Mouse (Mus musculus): ENCODE results near the gene Strip1. TPM values are rescaled to one million over a fixed set of nuclear protein-coding genes. Genes with fewer than 3 reads are reported as not detected.

Gene Strip1
- total and polyA plus RNA-seq, 3 experiments, result 17.1 to 17.6 (median 17.5) TPM

DNA sequence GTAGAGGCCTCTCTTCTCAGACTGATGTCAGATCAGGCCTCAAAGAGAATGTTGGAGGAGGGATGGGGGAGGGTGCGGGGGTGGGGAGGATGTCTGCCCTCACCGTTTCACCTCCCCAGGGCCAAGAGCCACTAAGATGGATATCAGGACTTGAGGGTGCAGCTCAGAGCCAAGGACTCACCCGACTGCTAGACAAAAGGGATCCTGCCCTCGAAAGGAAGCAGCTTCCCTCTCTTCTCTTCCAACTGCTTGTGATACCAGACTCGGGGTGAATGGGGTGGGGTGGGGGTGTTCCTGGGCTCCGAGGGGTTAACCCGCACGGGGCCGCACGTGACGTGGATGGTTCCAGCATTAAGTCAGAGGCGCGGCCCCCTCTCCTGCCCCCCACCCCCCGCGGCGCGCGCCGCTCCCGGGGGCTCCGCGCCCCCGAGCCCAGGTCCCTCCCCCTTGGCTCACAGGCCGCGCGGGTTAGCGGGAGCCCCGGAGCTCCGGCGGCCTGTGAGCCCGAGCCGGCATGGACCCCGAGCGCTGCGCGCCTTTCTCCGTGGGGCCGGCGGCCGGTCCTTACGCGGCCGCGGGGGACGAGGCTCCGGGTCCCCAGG, 36.7 kb downstream of the Strip1 start, which contains the start of gene Alx3:
Gene Alx3 (plus strand): TSS at position 370 of the 602 bp plus-strand sequence.
- ATAC-seq (ENCODE audit: extremely low read depth, insufficient number of reproducible peaks, low FRiP score, poor library complexity, severe bottlenecking), result no peak
- H3K4me3 ChIP-seq (ENCODE audit: low read depth, low read length), result no peak within 1 kb of the TSS

GRCm38 (mm10) chr3:107593632-107594031, 37.9 kb downstream of the Strip1 start:
- DNase-seq (ENCODE audit: low spot score) (no peak), ATAC-seq (ENCODE audit: extremely low read depth, insufficient number of reproducible peaks, low FRiP score, poor library complexity, severe bottlenecking) (no peak)
- H3K4me3 ChIP-seq (ENCODE audit: low read depth, low read length), result no peak overlapping the region
- H3K36me3 ChIP-seq (replicated peaks), result no peaks in the 10 kb centered on the region
- TF ChIP-seq TAL1 (conservative IDR thresholded peaks at IDR 0.05; ENCODE audit: low read depth, low read length) (no peak), CTCF (IDR thresholded peaks at IDR 0.05; ENCODE audit: low read depth, low read length) (no peak), GATA1 (IDR thresholded peaks at IDR 0.05; ENCODE audit: borderline replicate concordance, low read length) (no peak), GATA2 (IDR thresholded peaks at IDR 0.05; ENCODE audit: borderline replicate concordance, low read depth, low read length) (no peak), POLR2AphosphoS5 (IDR thresholded peaks at IDR 0.05; ENCODE audit: insufficient replicate concordance, low read depth, low read length) (no peak)
- no peaks in the 10 kb centered on the region for H3K4me1 ChIP-seq (ENCODE audit: insufficient read depth, low read depth, low read length)
- H3K9me3 ChIP-seq (replicated peaks), result peaks cover 16% of the 10 kb centered on the region
- H3K27me3 ChIP-seq (ENCODE audit: insufficient read depth, low read length), result peaks cover 30% of the 10 kb centered on the region

More for the DNA sequence above, 36.7 kb downstream of the Strip1 start, which contains the start of gene Alx3:
- Histone ChIP-seq H3K9me3 (replicated peaks) (peaks cover 16% of the 10 kb centered on the region), H3K27me3 (ENCODE audit: insufficient read depth, low read length) (peaks cover 33% of the 10 kb centered on the region), H3K4me1 (ENCODE audit: insufficient read depth, low read depth, low read length) (no peaks in the 10 kb centered on the region), H3K36me3 (replicated peaks) (no peaks in the 10 kb centered on the region)
- TF ChIP-seq GATA1 (IDR thresholded peaks at IDR 0.05; ENCODE audit: borderline replicate concordance, low read length) (no peak), CTCF (IDR thresholded peaks at IDR 0.05; ENCODE audit: low read depth, low read length) (no peak), POLR2AphosphoS5 (IDR thresholded peaks at IDR 0.05; ENCODE audit: insufficient replicate concordance, low read depth, low read length) (no peak), TAL1 (conservative IDR thresholded peaks at IDR 0.05; ENCODE audit: low read depth, low read length) (no peak), GATA2 (IDR thresholded peaks at IDR 0.05; ENCODE audit: borderline replicate concordance, low read depth, low read length) (no peak)
- DNase-seq (ENCODE audit: low spot score), result no peak

GRCm38 (mm10) chr3:107591612-107592011, 39.9 kb downstream of the Strip1 start:
- no peaks in the 10 kb centered on the region for H3K4me1 ChIP-seq (ENCODE audit: insufficient read depth, low read depth, low read length)
- peaks cover 45% of the 10 kb centered on the region for H3K27me3 ChIP-seq (ENCODE audit: insufficient read depth, low read length)
- ATAC-seq (ENCODE audit: extremely low read depth, insufficient number of reproducible peaks, low FRiP score, poor library complexity, severe bottlenecking), result no peak
- no peak for DNase-seq (ENCODE audit: low spot score)
- no peak overlapping the region for H3K4me3 ChIP-seq (ENCODE audit: low read depth, low read length)
- H3K9me3 ChIP-seq (replicated peaks), result peaks cover 15% of the 10 kb centered on the region
- no peaks in the 10 kb centered on the region for H3K36me3 ChIP-seq (replicated peaks)
- no peak for TF ChIP-seq CTCF (IDR thresholded peaks at IDR 0.05; ENCODE audit: low read depth, low read length)

DNA sequence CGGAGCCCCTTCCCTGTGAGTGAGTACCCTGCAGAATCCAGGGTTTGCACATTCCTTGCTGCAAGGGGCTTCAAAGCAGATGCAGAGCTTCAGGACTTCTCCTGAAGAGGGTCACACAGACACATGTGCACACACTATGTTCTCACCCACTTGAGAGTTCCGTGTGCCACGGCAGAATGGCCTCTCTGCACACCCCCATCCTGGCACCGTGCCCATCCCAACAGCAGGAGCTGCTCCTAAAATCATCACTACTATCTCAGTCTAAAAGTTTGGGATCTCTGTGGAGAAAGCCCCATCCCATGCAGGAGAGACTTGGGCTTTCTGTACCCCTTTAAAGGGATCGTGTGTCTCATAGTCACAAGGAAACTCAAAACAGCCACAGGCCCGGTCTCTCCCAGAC, 45.0 kb downstream of the Strip1 start:
- Histone ChIP-seq H3K36me3 (replicated peaks) (no peaks in the 10 kb centered on the region), H3K9me3 (replicated peaks) (no peaks in the 10 kb centered on the region), H3K27me3 (ENCODE audit: insufficient read depth, low read length) (peaks cover 61% of the 10 kb centered on the region), H3K4me1 (ENCODE audit: insufficient read depth, low read depth, low read length) (no peaks in the 10 kb centered on the region), H3K4me3 (ENCODE audit: low read depth, low read length) (no peak overlapping the region)
- no peak for DNase-seq (ENCODE audit: low spot score)
- TF ChIP-seq GATA1 (IDR thresholded peaks at IDR 0.05; ENCODE audit: borderline replicate concordance, low read length) (no peak), TAL1 (conservative IDR thresholded peaks at IDR 0.05; ENCODE audit: low read depth, low read length) (no peak)
- no peak for ATAC-seq (ENCODE audit: extremely low read depth, insufficient number of reproducible peaks, low FRiP score, poor library complexity, severe bottlenecking)

- no peak for DNase-seq (ENCODE audit: low spot score)
- no peak for TF ChIP-seq POLR2AphosphoS5 (IDR thresholded peaks at IDR 0.05; ENCODE audit: insufficient replicate concordance, low read depth, low read length)
- H3K9me3 ChIP-seq (replicated peaks), result no peaks in the 10 kb centered on the region
- no peaks in the 10 kb centered on the region for H3K36me3 ChIP-seq (replicated peaks)
- H3K4me1 ChIP-seq (ENCODE audit: insufficient read depth, low read depth, low read length), result peaks cover 5% of the 10 kb centered on the region
- H3K27me3 ChIP-seq (ENCODE audit: insufficient read depth, low read length), result peaks cover 66% of the 10 kb centered on the region
- ATAC-seq (ENCODE audit: extremely low read depth, insufficient number of reproducible peaks, low FRiP score, poor library complexity, severe bottlenecking), result no peak
- H3K4me3 ChIP-seq (ENCODE audit: low read depth, low read length), result no peak overlapping the region
Observed at GRCm38 (mm10) chr3:107583893-107584292, 47.6 kb downstream of the Strip1 start.

DNA sequence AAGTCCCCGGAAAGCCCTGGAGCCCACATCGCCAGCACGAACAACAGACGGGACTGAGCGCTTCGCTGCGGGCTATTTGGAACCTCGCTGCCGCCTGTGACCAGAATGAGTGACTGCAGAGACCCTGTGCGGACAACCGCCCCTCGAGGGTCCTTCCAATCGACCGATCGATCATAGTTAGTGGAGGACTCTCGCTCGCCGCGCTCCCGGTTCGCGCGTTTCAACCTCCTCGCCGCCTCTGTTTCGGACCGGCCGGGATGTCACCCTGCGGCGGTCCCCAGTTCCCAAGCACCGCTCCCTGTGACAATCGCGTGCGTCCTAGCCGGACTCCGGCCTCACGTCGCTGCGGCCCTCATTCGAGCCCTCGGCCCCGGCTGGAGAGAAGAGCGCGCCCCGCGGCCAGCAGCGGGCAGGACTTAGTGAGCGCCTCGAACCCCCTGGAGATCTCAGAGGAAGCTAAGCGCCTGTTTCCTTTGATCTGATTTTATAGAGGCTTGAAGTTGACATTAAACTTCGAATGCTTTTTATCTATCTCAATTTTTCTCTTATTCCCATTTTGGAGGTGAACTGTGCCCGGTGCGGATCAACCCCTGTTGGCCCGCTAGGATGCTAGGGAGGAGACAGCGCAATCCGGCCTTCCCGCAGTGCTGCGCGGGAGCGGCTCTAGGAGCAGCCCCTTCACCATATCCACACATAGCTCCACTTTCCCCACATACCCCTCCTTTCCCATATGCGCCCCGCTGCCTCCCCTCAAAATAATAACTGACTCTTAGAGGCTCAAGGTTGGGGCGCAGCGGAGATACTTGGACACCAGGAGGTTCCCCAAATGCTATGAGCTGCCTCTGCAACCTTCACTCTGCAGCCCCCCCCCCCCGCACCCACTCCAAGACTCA, 48.4 kb downstream of the Strip1 start:
- TF ChIP-seq POLR2AphosphoS5 (IDR thresholded peaks at IDR 0.05; ENCODE audit: insufficient replicate concordance, low read depth, low read length) (no peak), TAL1 (conservative IDR thresholded peaks at IDR 0.05; ENCODE audit: low read depth, low read length) (no peak), GATA2 (IDR thresholded peaks at IDR 0.05; ENCODE audit: borderline replicate concordance, low read depth, low read length) (no peak), GATA1 (IDR thresholded peaks at IDR 0.05; ENCODE audit: borderline replicate concordance, low read length) (no peak), CTCF (IDR thresholded peaks at IDR 0.05; ENCODE audit: low read depth, low read length) (no peak)
- ATAC-seq (ENCODE audit: extremely low read depth, insufficient number of reproducible peaks, low FRiP score, poor library complexity, severe bottlenecking), result no peak
- peaks cover 63% of the 10 kb centered on the region for H3K27me3 ChIP-seq (ENCODE audit: insufficient read depth, low read length)
- no peaks in the 10 kb centered on the region for H3K9me3 ChIP-seq (replicated peaks)
- H3K4me3 ChIP-seq (ENCODE audit: low read depth, low read length), result no peak overlapping the region
- no peak for DNase-seq (ENCODE audit: low spot score)
- H3K4me1 ChIP-seq (ENCODE audit: insufficient read depth, low read depth, low read length), result peaks cover 13% of the 10 kb centered on the region
- no peaks in the 10 kb centered on the region for H3K36me3 ChIP-seq (replicated peaks)

All from G1E (cell line).